8 mouse cellular contexts compared by ENCODE assay signal in the genomic region with DNA sequence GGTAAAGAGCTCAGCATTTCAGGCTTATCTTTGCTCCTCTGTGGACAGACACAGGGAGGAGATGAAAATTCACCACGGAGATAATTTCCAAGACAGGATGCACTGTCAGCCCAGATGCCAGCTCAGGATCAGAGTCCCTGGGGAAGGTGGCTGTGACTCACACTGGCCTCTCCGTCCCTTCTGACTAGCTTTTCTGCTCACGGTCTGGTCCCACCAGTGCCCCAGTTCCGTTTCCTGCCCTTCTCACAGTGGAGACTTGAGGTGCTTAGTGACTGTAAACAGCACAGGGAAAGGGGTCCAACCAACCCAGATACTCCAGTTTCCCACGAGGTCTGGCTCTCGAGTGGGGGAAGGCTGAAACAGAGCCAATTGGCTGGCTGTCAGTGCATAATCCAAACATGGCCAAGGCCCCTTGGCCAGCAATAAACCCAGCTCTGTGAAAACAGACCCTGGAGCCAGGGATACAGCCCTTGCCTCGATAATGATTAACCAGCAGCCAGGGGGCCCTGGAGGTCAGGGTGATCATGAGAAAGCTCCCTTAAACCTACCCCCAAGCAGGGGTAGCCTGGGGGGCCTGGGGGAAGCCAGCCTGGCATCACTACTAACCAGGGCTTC.
DNase-seq lines count a peak whose midpoint lies in the region; ATAC-seq lines count a peak whose summit lies in the region.

No protein-coding gene starts in this region.

- H3K4me3 ChIP-seq in forebrain, embryonic 12.5 days (replicated peaks): no peak overlapping the region

- WGBS in forebrain, embryonic 12.5 days: 69% methylated on average over 7 of the region's 7 CpGs

- no peaks in the 10 kb centered on the region for H3K36me3 ChIP-seq in forebrain, embryonic 12.5 days (replicated peaks)

- H3K27ac ChIP-seq in forebrain, embryonic 12.5 days: no peak overlapping the region

- H3K4me1 ChIP-seq in forebrain, embryonic 12.5 days: no peaks in the 10 kb centered on the region; the same call in 1 of the 2 replicates

- H3K27me3 ChIP-seq in forebrain, embryonic 12.5 days: peaks cover 10% of the 10 kb centered on the region; the same call in 1 of the 2 replicates

- no peak overlapping the region for H3K9ac ChIP-seq in forebrain, embryonic 12.5 days

- H3K9me3 ChIP-seq in forebrain, embryonic 12.5 days: no peaks in the 10 kb centered on the region

- ATAC-seq in forebrain, embryonic 12.5 days (ENCODE audit: low FRiP score): no peak

- H3K4me2 ChIP-seq in forebrain, embryonic 12.5 days: no peak overlapping the region

- intact Hi-C loops in left cerebral cortex, postnatal 4 days (cut with DNase I): no loop called here

- DNase-seq in left cerebral cortex, postnatal 4 days: peak; percentile 68
- DNase-seq in left cerebral cortex, adult 18-20 months (ENCODE audit: low spot score in 2 of 2): no peak
- DNase-seq in frontal cortex, postnatal 10 days (ENCODE audit: low spot score in 2 of 2): peak; percentile 34 to 39
- DNase-seq in kidney, postnatal 14 days: peak; percentile 83
- peak; percentile 56 for DNase-seq in lung, postnatal 25 days (ENCODE audit: low spot score)
- DNase-seq in spleen, postnatal 14 days (ENCODE audit: low spot score in 2 of 2): no peak
- no peak for DNase-seq in thymus, adult 18-20 months

Comparison
In these comparisons a context has a peak if more than half of its experiments do, and no peak if none do; other contexts are left out.
1. DNase-seq: peak in left cerebral cortex, postnatal 4 days (single experiment), frontal cortex, postnatal 10 days (2 of 2), kidney, postnatal 14 days (single experiment) and lung, postnatal 25 days (single experiment); none in left cerebral cortex, adult 18-20 months (0 of 2), spleen, postnatal 14 days (0 of 2) and thymus, adult 18-20 months (0 of 2).